Mouse (Mus musculus) E14TG2a.4 (cell line): ENCODE measurements around the gene Fn1.

ENCODE experiments used
- H3K27me3 ChIP-seq: 2 replicates; pipeline ENCODE4 v1.6.1; 2014; ENCODE audit warnings: low read length, control low read depth; ENCODE audit not compliant: insufficient read depth
- H3K36me3 ChIP-seq: 2 replicates; pipeline ENCODE4 v1.6.1; 2014; ENCODE audit warnings: low read length, control low read depth; ENCODE audit not compliant: insufficient read depth
- H3K4me1 ChIP-seq: replicated peaks from 2 replicates; pipeline ENCODE4 v1.6.1; 2014; ENCODE audit warnings: low read depth, low read length, control low read depth
- H3K4me3 ChIP-seq: replicated peaks from 2 replicates; pipeline ENCODE4 v1.5.1; 2014; ENCODE audit warnings: mild to moderate bottlenecking, low read length
- H3K9me3 ChIP-seq: 2 replicates; pipeline ENCODE4 v1.6.1; 2014; ENCODE audit warnings: low read length, control low read depth
- CTCF ChIP-seq: conservative IDR thresholded peaks from 2 replicates; pipeline ENCODE4 v1.5.1; 2014; ENCODE audit warnings: low read length
- NANOG ChIP-seq: IDR thresholded peaks from 2 replicates; pipeline ENCODE4 v1.6.1; 2014; ENCODE audit warnings: borderline replicate concordance, low read length, mixed read lengths
- POU5F1 ChIP-seq: IDR thresholded peaks from 2 replicates; pipeline ENCODE4 v1.6.1; 2014; ENCODE audit warnings: low read length, borderline replicate concordance

Gene Fn1

DNA sequence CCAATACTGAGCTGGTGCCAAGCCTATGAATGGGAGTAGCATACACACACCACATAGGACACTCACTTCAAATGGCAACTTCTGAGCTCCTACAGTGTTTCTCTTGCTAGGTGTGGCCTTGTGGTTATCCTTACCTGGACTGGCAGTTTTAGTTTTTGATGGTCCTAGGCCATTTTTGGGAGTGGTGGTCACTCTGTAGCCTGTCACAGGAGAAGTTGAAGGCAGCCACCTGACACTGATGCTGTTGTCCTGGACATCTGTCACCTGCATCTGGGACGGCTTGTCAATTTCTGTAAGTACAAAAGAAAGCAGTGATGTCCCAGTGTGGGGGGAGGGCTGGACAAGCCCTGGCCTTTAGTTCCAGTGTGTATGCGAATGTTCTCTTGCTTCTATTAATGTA, 47.2 kb downstream of the Fn1 start:
- Histone ChIP-seq H3K4me3 (no peak overlapping the region), H3K36me3 (peaks cover 99% of the 10 kb centered on the region), H3K4me1 (peaks cover 23% of the 10 kb centered on the region), H3K9me3 (no peaks in the 10 kb centered on the region), H3K27me3 (no peaks in the 10 kb centered on the region)
- TF ChIP-seq POU5F1 (no peak), NANOG (no peak), CTCF (no peak)

DNA sequence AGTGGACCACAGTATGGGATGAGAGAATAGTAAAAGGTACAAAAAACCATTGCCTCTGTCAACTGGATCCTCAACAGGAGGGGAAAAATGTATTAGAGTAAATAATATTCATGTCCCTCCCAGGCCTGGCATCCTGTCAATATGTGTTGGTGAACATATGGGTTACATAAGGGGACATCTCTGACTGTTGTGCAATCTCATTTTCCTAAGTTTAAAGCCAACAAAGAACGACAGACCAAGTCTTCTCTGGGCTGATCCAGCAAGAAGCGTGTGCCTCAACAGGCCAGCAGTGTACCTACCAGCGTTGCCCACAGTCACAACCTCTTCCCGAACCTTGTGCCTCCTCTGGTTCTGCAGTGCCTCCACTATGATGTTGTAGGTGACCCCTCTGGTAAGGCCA, 57.6 kb downstream of the Fn1 start:
- H3K4me3 ChIP-seq: no peak overlapping the region
- H3K27me3 ChIP-seq: no peaks in the 10 kb centered on the region
- peaks cover 100% of the 10 kb centered on the region for H3K36me3 ChIP-seq
- H3K4me1 ChIP-seq: no peaks in the 10 kb centered on the region
- H3K9me3 ChIP-seq: peaks cover 17% of the 10 kb centered on the region
- no peak for TF ChIP-seq CTCF
- TF ChIP-seq NANOG: no peak
- no peak for TF ChIP-seq POU5F1

DNA sequence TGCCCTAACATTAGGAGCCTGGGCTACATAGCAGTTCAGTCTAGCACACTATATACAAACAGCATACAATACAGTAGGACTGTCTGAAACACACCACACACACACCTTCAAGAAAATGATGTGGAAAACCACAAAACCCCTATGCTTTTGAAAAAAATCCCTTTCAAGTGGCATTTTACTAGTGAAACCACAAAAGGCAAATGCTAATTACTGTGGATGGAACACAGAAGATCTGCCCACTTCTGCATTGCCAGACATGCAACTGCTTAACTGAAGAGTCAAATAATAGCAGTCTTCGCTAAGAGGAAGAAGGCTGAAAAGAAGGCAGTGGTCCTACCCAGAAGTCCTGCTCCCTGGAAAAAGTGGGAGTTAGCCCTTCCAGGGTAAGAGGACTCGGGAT, 58.7 kb downstream of the Fn1 start:
- H3K4me3 ChIP-seq: no peak overlapping the region
- TF ChIP-seq POU5F1 (no peak), NANOG (no peak), CTCF (no peak)
- H3K9me3 ChIP-seq: peaks cover 28% of the 10 kb centered on the region
- H3K4me1 ChIP-seq: no peaks in the 10 kb centered on the region
- no peaks in the 10 kb centered on the region for H3K27me3 ChIP-seq
- peaks cover 100% of the 10 kb centered on the region for H3K36me3 ChIP-seq

DNA sequence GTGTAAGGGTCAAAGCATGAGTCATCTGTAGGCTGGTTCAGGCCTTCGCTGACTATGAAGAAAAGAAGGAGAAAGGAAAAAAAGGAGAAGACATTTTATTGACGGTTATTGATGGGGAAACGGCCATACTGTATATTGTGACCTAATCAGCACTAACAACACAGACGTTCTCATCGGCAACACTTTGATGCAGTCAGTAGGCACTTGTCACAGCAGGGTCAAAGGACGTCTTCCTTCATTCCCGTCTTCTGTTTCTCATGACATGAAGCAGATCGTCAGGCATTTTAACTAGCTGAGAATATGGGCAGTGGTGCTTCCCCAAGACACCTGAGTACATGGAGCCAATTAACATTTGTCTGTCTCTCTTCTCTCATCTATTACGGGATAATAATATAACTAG, 59.8 kb downstream of the Fn1 start:
- Histone ChIP-seq H3K9me3 (peaks cover 32% of the 10 kb centered on the region), H3K27me3 (no peaks in the 10 kb centered on the region), H3K4me3 (no peak overlapping the region), H3K36me3 (peaks cover 100% of the 10 kb centered on the region), H3K4me1 (no peaks in the 10 kb centered on the region)
- TF ChIP-seq CTCF: no peak
- no peak for TF ChIP-seq NANOG
- no peak for TF ChIP-seq POU5F1

DNA sequence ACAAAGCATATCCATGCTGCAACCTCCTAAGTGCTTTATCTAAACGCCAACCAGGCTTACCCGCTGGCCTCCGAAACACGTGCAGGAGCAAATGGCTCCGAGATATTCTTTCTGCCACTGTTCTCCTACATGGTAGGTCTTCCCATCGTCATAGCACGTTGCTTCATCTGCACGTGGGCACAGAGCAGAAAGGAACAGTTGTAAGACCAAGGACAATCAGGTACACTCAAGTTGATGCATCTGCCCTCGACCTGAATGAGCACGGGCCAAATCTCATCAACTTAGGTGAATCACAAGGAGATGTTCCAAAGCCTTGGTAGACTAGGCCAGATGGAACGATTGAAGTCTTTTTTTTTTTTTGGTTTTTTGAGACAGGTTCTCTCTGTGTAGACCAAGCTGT, 63.0 kb downstream of the Fn1 start:
- no peak for TF ChIP-seq NANOG
- no peak for TF ChIP-seq CTCF
- TF ChIP-seq POU5F1: no peak
- no peak overlapping the region for H3K4me3 ChIP-seq
- H3K9me3 ChIP-seq: peaks cover 32% of the 10 kb centered on the region
- no peaks in the 10 kb centered on the region for H3K27me3 ChIP-seq
- H3K36me3 ChIP-seq: peaks cover 100% of the 10 kb centered on the region
- peaks cover 16% of the 10 kb centered on the region for H3K4me1 ChIP-seq

DNA sequence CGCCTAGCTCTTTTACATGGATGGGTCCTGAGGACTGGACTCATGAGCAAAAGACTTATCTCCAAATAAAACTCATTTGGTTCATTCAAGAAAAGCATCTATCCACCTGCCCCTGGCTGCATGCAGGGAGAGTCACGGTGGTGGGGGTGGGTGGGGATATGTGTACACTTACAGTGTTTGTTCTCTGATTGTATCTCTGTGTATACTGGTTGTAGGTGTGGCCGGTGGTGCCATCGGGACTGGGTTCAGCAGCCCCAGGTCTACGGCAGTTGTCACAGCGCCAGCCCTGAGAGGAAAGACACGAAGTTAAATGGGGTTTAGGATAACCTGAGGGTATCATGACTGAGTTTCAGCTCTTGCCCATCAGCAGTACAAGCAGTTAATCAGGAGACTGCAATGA, 66.3 kb downstream of the Fn1 start:
- TF ChIP-seq POU5F1 (no peak), NANOG (no peak), CTCF (no peak)
- Histone ChIP-seq H3K4me3 (no peak overlapping the region), H3K4me1 (peaks cover 16% of the 10 kb centered on the region), H3K36me3 (peaks cover 82% of the 10 kb centered on the region), H3K9me3 (peaks cover 27% of the 10 kb centered on the region), H3K27me3 (no peaks in the 10 kb centered on the region)

DNA sequence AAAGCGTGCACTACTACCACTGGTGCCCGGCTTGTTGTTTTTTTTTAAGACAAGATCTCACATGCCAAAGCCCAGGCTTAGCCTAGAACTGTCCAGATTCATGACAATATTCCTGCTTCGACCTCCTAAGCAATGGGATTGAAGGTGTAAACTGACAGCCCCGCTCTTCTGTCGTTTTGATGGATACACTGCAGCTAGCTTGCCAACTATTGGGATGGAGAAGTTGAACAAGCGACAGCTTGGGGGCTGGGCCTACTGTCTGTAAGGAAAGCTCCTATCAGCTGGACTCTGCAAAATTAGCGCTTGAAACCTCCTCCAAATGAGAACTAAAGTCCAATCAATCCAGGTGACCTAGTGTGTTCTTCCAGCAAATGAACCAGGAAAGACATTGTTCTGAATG, 69.1 kb downstream of the Fn1 start:
- Histone ChIP-seq H3K4me3 (no peak overlapping the region), H3K4me1 (peaks cover 16% of the 10 kb centered on the region), H3K9me3 (no peaks in the 10 kb centered on the region), H3K36me3 (peaks cover 78% of the 10 kb centered on the region), H3K27me3 (no peaks in the 10 kb centered on the region)
- TF ChIP-seq POU5F1: no peak

DNA sequence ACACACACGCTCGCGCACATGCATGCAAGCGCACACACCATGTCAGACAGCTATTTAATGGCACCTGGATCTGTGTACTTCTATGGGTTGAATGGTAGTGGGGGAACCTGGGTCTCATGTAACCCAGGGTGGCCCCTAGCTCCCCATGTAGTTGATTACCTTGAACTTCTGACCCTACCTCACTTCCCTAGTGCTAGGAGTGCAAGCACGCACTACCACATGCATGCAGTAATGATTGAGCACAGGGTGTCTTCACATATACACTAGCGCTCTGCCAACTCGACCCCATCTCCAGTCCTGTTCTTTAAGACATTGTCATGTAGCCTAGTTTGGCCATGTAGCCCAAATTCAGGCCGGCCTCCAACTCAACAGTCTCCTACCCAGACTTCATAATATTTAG, 69.7 kb downstream of the Fn1 start:
- peaks cover 16% of the 10 kb centered on the region for H3K4me1 ChIP-seq
- TF ChIP-seq NANOG (no peak), CTCF (no peak), POU5F1 (no peak)
- H3K27me3 ChIP-seq: no peaks in the 10 kb centered on the region

DNA sequence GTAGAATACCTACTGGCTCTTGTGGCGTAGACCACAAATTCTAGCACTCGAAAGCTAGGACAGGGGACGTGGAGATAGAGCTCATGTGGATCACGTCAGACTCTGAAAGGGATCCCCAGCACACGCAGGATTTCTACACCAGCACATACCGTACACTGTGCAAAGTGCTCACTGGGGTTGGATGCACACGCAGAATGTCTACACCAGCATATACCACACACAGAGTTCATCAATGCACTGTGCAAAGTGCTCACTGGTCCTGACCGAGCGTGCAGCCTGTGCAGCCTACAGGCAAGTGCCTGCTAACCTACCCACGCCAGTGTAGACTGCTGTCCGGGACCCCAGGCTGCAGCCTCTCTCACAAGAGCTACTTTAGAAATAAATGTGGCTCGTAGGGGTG, 72.6 kb downstream of the Fn1 start:
- no peak for TF ChIP-seq CTCF
- TF ChIP-seq NANOG: no peak
- TF ChIP-seq POU5F1: no peak
- Histone ChIP-seq H3K9me3 (no peaks in the 10 kb centered on the region), H3K27me3 (no peaks in the 10 kb centered on the region), H3K36me3 (peaks cover 78% of the 10 kb centered on the region), H3K4me3 (no peak overlapping the region), H3K4me1 (no peaks in the 10 kb centered on the region)

More for the DNA sequence above, 69.7 kb downstream of the Fn1 start:
- Histone ChIP-seq H3K4me3 (no peak overlapping the region), H3K36me3 (peaks cover 78% of the 10 kb centered on the region), H3K9me3 (no peaks in the 10 kb centered on the region)
